In genomic region chr16:10837250-10837649, GRCm38 (mm10) we compare ENCODE assay signal across 28 mouse cellular contexts. TPM values are rescaled to one million over a fixed set of nuclear protein-coding genes. Genes with fewer than 3 reads are reported as not detected.
"Had no signal": no experiment of that assay in that cellular context is flagged by ENCODE, and none has a peak within 500 bp of the region (broad histone marks: within the 10 kb centered on the region; RNA-seq: fewer than 3 reads in every experiment).

No protein-coding gene starts in this region.

- H3K4me2 ChIP-seq: liver, embryonic 12.5 days; liver, embryonic 15.5 days; lung, embryonic 15.5 days; midbrain, embryonic 13.5 days; neural tube, embryonic 13.5 days; stomach, embryonic 15.5 days had no signal

- H3K27ac ChIP-seq: liver, embryonic 12.5 days; midbrain, embryonic 13.5 days; neural tube, embryonic 13.5 days had no signal

- H3K27me3 ChIP-seq: limb, embryonic 13.5 days; liver, embryonic 12.5 days; lung, embryonic 15.5 days; neural tube, embryonic 13.5 days; stomach, embryonic 15.5 days had no signal

- DNase-seq: kidney, adult 9 months; kidney, postnatal 14 days; kidney, postnatal 4 days; liver; lung, adult 18-20 months; lung, postnatal 36 days; retina, postnatal 1 day; right cerebral cortex, postnatal 25 days; spleen, adult 18-20 months had no signal

- H3K9me3 ChIP-seq: limb, embryonic 10.5 days; limb, embryonic 13.5 days; liver, embryonic 12.5 days; liver, embryonic 15.5 days; lung, embryonic 15.5 days; megakaryocyte, embryonic 14.5 days; midbrain, embryonic 10.5 days; midbrain, embryonic 13.5 days; neural tube, embryonic 13.5 days; stomach, embryonic 15.5 days had no signal

- H3K9ac ChIP-seq: limb, embryonic 13.5 days; liver, embryonic 12.5 days; liver, embryonic 15.5 days; lung, embryonic 15.5 days; midbrain, embryonic 13.5 days; neural tube, embryonic 13.5 days; stomach, embryonic 15.5 days had no signal

- H3K36me3 ChIP-seq: lung, embryonic 15.5 days; midbrain, embryonic 13.5 days; neural tube, embryonic 13.5 days; stomach, embryonic 15.5 days had no signal

- H3K4me3 ChIP-seq: limb, embryonic 10.5 days; limb, embryonic 13.5 days; liver, embryonic 12.5 days; liver, embryonic 15.5 days; lung, embryonic 15.5 days; midbrain, embryonic 13.5 days; myocyte; neural tube, embryonic 13.5 days; stomach, embryonic 15.5 days had no signal

- ATAC-seq: liver, embryonic 12.5 days; midbrain, embryonic 13.5 days; midbrain, embryonic 16.5 days had no signal

RNA-seq across cellular contexts. Expression of gene Rmi2, which starts 2.4 kb away (rescaled TPM):
- total RNA-seq: layer of hippocampus, adult 18-20 months; monocyte, adult 5-6 weeks had no signal

RNA-seq across cellular contexts. Expression of gene Gm11172, which starts 24.5 kb away (rescaled TPM):
- total RNA-seq: layer of hippocampus, adult 18-20 months; layer of hippocampus, postnatal 25 days; left cerebral cortex, adult 18-20 months; left cerebral cortex, postnatal 25 days; monocyte, adult 5-6 weeks; neutrophil, adult 5-6 weeks had no signal
- polyA plus RNA-seq: kidney, embryonic 16.5 days; limb, embryonic 10.5 days; limb, embryonic 13.5 days; liver, embryonic 12.5 days; liver, embryonic 15.5 days; lung, embryonic 15.5 days; midbrain, embryonic 10.5 days; midbrain, embryonic 13.5 days; midbrain, embryonic 16.5 days; myocyte; neural tube, embryonic 13.5 days; stomach, embryonic 15.5 days had no signal

RNA-seq across cellular contexts. Expression of gene Prm1, which starts 31.6 kb away (rescaled TPM):
- total RNA-seq: layer of hippocampus, adult 18-20 months; layer of hippocampus, postnatal 25 days; left cerebral cortex, adult 18-20 months; left cerebral cortex, postnatal 25 days; neutrophil, adult 5-6 weeks had no signal
- polyA plus RNA-seq: kidney, embryonic 16.5 days; limb, embryonic 10.5 days; liver, embryonic 12.5 days; liver, embryonic 15.5 days; midbrain, embryonic 10.5 days; midbrain, embryonic 13.5 days; myocyte; stomach, embryonic 15.5 days had no signal

RNA-seq across cellular contexts. Expression of gene Prm2, which starts 41.3 kb away (rescaled TPM):
- total RNA-seq: layer of hippocampus, adult 18-20 months; layer of hippocampus, postnatal 25 days; left cerebral cortex, adult 18-20 months; left cerebral cortex, postnatal 25 days; neutrophil, adult 5-6 weeks had no signal
- polyA plus RNA-seq: kidney, embryonic 16.5 days; limb, embryonic 10.5 days; limb, embryonic 13.5 days; liver, embryonic 12.5 days; liver, embryonic 15.5 days; lung, embryonic 15.5 days; midbrain, embryonic 10.5 days; midbrain, embryonic 13.5 days; midbrain, embryonic 16.5 days; myocyte; neural tube, embryonic 13.5 days; stomach, embryonic 15.5 days had no signal

RNA-seq across cellular contexts. Expression of gene Prm3, which starts 46.5 kb away (rescaled TPM):
- total RNA-seq: layer of hippocampus, adult 18-20 months; layer of hippocampus, postnatal 25 days; left cerebral cortex, adult 18-20 months; left cerebral cortex, postnatal 25 days; monocyte, adult 5-6 weeks; neutrophil, adult 5-6 weeks had no signal
- polyA plus RNA-seq: kidney, embryonic 16.5 days; limb, embryonic 10.5 days; limb, embryonic 13.5 days; liver, embryonic 12.5 days; liver, embryonic 15.5 days; lung, embryonic 15.5 days; midbrain, embryonic 10.5 days; midbrain, embryonic 13.5 days; midbrain, embryonic 16.5 days; myocyte; neural tube, embryonic 13.5 days; stomach, embryonic 15.5 days had no signal
